ENCODE assay signal across 7 mouse cellular contexts in the genomic region with DNA sequence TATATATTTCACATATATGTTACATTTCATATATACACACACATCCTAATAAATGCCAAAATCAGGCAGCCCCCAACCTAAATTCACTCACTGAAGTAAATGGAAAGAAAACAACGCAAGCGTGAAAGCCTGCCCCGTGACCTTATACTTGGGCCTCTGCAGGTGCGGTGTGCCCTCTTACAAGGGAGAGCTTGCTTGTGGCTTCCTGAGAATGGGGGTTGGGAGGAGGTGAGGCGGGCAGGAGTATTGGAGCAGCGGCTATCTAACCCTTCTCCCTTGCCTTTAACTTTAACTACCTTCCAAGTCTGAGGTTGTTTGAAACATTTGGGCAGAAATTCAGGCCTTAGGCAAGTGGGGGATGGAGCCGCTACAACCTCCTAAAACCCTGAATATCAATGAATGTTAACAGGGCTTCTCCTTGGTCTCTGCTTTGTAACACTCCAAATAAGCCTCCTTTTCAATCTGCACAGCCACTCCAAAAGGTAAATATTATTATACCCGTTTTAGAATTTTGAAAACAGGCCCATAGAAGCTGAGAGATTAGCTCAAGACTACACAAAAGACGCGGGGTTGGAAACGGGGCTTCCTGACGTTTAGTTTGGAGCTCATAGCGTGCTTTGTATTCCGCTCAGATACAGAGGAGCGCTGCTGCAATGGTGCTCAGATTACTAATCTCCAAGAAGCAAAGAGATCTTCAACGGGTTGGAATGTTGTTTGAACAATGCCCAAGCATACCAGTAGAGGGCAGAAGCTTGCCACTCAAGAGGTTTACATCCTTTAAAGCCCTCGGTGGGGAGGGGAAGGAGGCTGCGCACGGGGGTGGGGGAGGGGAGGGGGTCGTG. TPM values are rescaled to one million over a fixed set of nuclear protein-coding genes. Genes with fewer than 3 reads are reported as not detected.
A peak's percentile ranks its signal among the peaks of the same experiment; 100 is the strongest.
DNase-seq lines count a peak whose midpoint lies in the region; ATAC-seq lines count a peak whose summit lies in the region.

No protein-coding gene starts in this region.

- H3K36me3 ChIP-seq in hindbrain, embryonic 15.5 days = no peaks in the 10 kb centered on the region
- H3K36me3 ChIP-seq in megakaryocyte, embryonic 14.5 days (replicated peaks; ENCODE audit: low read length) = no peaks in the 10 kb centered on the region

- no peaks in the 10 kb centered on the region for H3K27me3 ChIP-seq in hindbrain, embryonic 15.5 days
- H3K27me3 ChIP-seq in megakaryocyte, embryonic 14.5 days (replicated peaks) = no peaks in the 10 kb centered on the region

- no peak overlapping the region for H3K9ac ChIP-seq in hindbrain, embryonic 15.5 days

- no peaks in the 10 kb centered on the region for H3K9me3 ChIP-seq in hindbrain, embryonic 15.5 days
- H3K9me3 ChIP-seq in megakaryocyte, embryonic 14.5 days = peaks cover 5% of the 10 kb centered on the region

- DNase-seq in cerebellum, adult 9-11 months = peak; percentile 48
- DNase-seq in frontal cortex, postnatal 25 days (ENCODE audit: low spot score in 2 of 2) = peak; percentile 57 to 66
- peak; percentile 80 to 92 for DNase-seq in layer of hippocampus, postnatal 14 days (ENCODE audit: low spot score in 2 of 2)
- DNase-seq in right cerebral cortex, postnatal 10 days (ENCODE audit: low spot score in 2 of 2) = peak; percentile 89 to 91

- 18% methylated on average over 20 of the region's 20 CpGs for WGBS in hindbrain, embryonic 15.5 days

- H3K4me2 ChIP-seq in hindbrain, embryonic 15.5 days = peak overlapping the region; percentile 35

- peaks cover 11% of the 10 kb centered on the region; the same call in 1 of the 2 replicates for H3K4me1 ChIP-seq in hindbrain, embryonic 15.5 days (replicated peaks)
- peaks cover 8% of the 10 kb centered on the region for H3K4me1 ChIP-seq in megakaryocyte, embryonic 14.5 days

- peak overlapping the region; percentile 15; the same call in 1 of the 2 replicates for H3K27ac ChIP-seq in hindbrain, embryonic 15.5 days (replicated peaks)

- no peak overlapping the region for H3K4me3 ChIP-seq in hindbrain, embryonic 15.5 days
- peak overlapping the region; percentile 75 for H3K4me3 ChIP-seq in megakaryocyte, embryonic 14.5 days (replicated peaks)

- peak; percentile 72 for ATAC-seq in activated CD4-positive, CD25-positive, alpha-beta regulatory T cell, adult 4 months
- peak; percentile 86 for ATAC-seq in hindbrain, embryonic 15.5 days (ENCODE audit: low FRiP score, low read depth)

RNA-seq across cellular contexts. Expression of a gene that starts 28.3 kb away (rescaled TPM):
- polyA plus RNA-seq in activated CD4-positive, CD25-positive, alpha-beta regulatory T cell, adult 4 months (2017; shearing (Covaris generic)) = 10 to 100 TPM; 24.2 to 29.3 TPM
- 4.2 and 4.3 TPM in 2 replicates for polyA plus RNA-seq in hindbrain, embryonic 15.5 days (2015; fragmentation: Nextera tagmentation; extraction: Ambion mirVana)
- 10 to 100 TPM; 41.2 to 44.2 TPM for total RNA-seq in layer of hippocampus, postnatal 14 days (2021)
- polyA plus RNA-seq in megakaryocyte, embryonic 14.5 days (2012; ENCODE audit: insufficient read depth, low replicate concordance) = 7.2 and 15.9 TPM in 2 replicates

RNA-seq across cellular contexts. Expression of a gene that starts 53.5 kb away (rescaled TPM):
- polyA plus RNA-seq in activated CD4-positive, CD25-positive, alpha-beta regulatory T cell, adult 4 months (2017; shearing (Covaris generic)) = 10 to 100 TPM; 81.9 to 84.1 TPM
- 95.4 and 98.3 TPM in 2 replicates for polyA plus RNA-seq in hindbrain, embryonic 15.5 days (2015; fragmentation: Nextera tagmentation; extraction: Ambion mirVana)
- total RNA-seq in layer of hippocampus, postnatal 14 days (2021) = 10 to 100 TPM; 62.9 to 66.0 TPM
- polyA plus RNA-seq in megakaryocyte, embryonic 14.5 days (2012; ENCODE audit: insufficient read depth, low replicate concordance) = 12.3 and 16.9 TPM in 2 replicates
